Mouse (Mus musculus): ENCODE measurements around the gene 1700001L19Rik. TPM values are rescaled to one million over a fixed set of nuclear protein-coding genes. Genes with fewer than 3 reads are reported as not detected.
"Not testable (repeated sequence)": the region's sequence is repeated elsewhere in the genome, so short reads cannot be mapped to it uniquely, and the experiment has no call there.

Gene 1700001L19Rik
- polyA plus RNA-seq (2012; rRNA removed): 0.05 and 0.11 TPM in 2 replicates

DNA sequence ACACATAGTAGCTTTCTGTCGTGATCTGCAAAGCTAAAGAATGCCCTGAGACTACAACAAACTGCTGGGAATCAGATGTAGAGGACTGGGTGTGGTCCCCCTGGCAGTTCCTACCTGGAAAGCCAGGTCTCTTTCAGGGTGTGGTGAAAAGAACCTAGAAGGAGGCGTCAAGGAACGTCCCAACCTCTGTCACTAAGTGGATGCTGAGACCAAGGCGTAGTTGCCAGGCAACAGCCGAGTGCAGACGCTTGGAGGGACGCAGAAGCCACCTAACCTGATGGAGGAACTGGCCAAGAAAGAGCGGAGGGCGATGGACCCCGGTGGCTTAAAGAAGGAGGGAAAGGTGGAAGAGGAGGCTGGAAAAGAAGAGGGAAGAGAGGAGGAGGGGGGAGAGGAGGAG lies at the start of gene 1700001L19Rik:
TSS of gene 1700001L19Rik (plus strand) at position 223 of the 400 bp plus-strand sequence.
- no peak within 1 kb of the TSS for H3K4me3 ChIP-seq (ENCODE audit: control insufficient read depth, insufficient read depth, low read length)
- TF ChIP-seq POLR2A (IDR thresholded peaks at IDR 0.05; ENCODE audit: control insufficient read depth, extremely low read depth, insufficient read depth, low read length, poor library complexity) (no peak), CTCF (IDR thresholded peaks at IDR 0.05; ENCODE audit: borderline replicate concordance, control insufficient read depth, extremely low read depth, insufficient read depth, low read length, poor library complexity) (no peak)
- no peak for DNase-seq
- no peaks in the 10 kb centered on the region for H3K4me1 ChIP-seq (replicated peaks; ENCODE audit: control insufficient read depth, insufficient read depth, low read length)
- H3K36me3 ChIP-seq (ENCODE audit: control insufficient read depth, insufficient read depth, low read length): peaks cover 3% of the 10 kb centered on the region; the same call in 1 of the 2 replicates
- 20% methylated on average over 10 of the region's 10 CpGs for WGBS
- H3K27me3 ChIP-seq (ENCODE audit: control insufficient read depth, insufficient read depth, low read length): no peaks in the 10 kb centered on the region; the same call in 1 of the 2 replicates
- H3K27ac ChIP-seq (ENCODE audit: control insufficient read depth, insufficient read depth, low read length): no peak within 1 kb of the TSS

DNA sequence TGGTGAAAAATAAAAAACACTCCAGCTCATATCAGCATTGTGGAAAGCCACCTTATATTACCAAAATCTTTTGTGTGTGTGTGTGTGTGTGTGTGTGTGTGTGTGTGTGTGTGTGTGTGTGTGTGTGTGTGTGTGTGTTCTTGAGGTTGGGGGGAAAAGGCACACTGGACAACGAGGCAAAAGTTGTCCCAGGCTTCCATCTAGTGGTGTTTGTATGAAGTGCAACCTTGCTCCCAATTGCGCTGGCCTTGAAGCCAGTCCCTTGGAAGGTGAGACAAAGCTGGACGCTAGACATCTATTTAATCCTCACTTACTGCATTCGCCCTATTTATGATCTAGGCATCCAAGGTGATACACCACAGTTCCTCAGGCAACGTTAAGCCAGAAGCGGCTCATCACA lies 43.8 kb upstream of the 1700001L19Rik start:
- not testable (repeated sequence) for DNase-seq; H3K27ac ChIP-seq (ENCODE audit: control insufficient read depth, insufficient read depth, low read length); H3K4me3 ChIP-seq (ENCODE audit: control insufficient read depth, insufficient read depth, low read length); H3K36me3 ChIP-seq (ENCODE audit: control insufficient read depth, insufficient read depth, low read length); H3K27me3 ChIP-seq (ENCODE audit: control insufficient read depth, insufficient read depth, low read length); H3K4me1 ChIP-seq (replicated peaks; ENCODE audit: control insufficient read depth, insufficient read depth, low read length)
- 29% methylated on average over 6 of the region's 6 CpGs for WGBS

DNA sequence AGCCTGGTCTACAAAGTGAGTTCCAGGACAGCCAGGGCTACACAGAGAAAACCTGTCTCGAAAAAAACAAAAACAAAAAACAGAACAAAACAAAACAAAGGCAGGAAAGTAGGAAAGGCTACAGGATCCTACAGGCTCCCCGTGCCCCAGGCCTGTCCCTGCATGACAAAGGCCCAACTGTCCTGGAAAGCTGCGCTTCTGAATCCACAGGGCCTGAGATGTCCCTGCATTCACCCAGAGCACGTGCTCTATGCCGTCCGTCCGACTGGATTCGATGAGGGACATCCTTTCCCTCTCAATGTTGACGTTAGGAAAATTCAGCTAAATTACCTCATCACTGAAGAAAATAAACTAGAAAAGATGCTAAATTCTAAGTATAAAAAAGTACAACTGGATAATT lies 29.1 kb upstream of the 1700001L19Rik start:
- DNase-seq: no peak
- Histone ChIP-seq H3K4me3 (ENCODE audit: control insufficient read depth, insufficient read depth, low read length) (no peak overlapping the region), H3K27ac (ENCODE audit: control insufficient read depth, insufficient read depth, low read length) (no peak overlapping the region), H3K36me3 (ENCODE audit: control insufficient read depth, insufficient read depth, low read length) (peaks cover 12% of the 10 kb centered on the region), H3K27me3 (ENCODE audit: control insufficient read depth, insufficient read depth, low read length) (no peaks in the 10 kb centered on the region), H3K4me1 (replicated peaks; ENCODE audit: control insufficient read depth, insufficient read depth, low read length) (no peaks in the 10 kb centered on the region)
- TF ChIP-seq CTCF (IDR thresholded peaks at IDR 0.05; ENCODE audit: borderline replicate concordance, control insufficient read depth, extremely low read depth, insufficient read depth, low read length, poor library complexity): no peak
- no peak for TF ChIP-seq POLR2A (IDR thresholded peaks at IDR 0.05; ENCODE audit: control insufficient read depth, extremely low read depth, insufficient read depth, low read length, poor library complexity)
- 98% methylated on average over 9 of the region's 9 CpGs for WGBS

GRCm38 (mm10) chr13:68568548-68568947 lies 28.7 kb upstream of the 1700001L19Rik start:
- WGBS: 98% methylated on average over 11 of the region's 11 CpGs
- Histone ChIP-seq H3K27me3 (ENCODE audit: control insufficient read depth, insufficient read depth, low read length) (no peaks in the 10 kb centered on the region), H3K27ac (ENCODE audit: control insufficient read depth, insufficient read depth, low read length) (no peak overlapping the region), H3K36me3 (ENCODE audit: control insufficient read depth, insufficient read depth, low read length) (peaks cover 12% of the 10 kb centered on the region), H3K4me3 (ENCODE audit: control insufficient read depth, insufficient read depth, low read length) (no peak overlapping the region), H3K4me1 (replicated peaks; ENCODE audit: control insufficient read depth, insufficient read depth, low read length) (no peaks in the 10 kb centered on the region)
- DNase-seq: no peak
- TF ChIP-seq CTCF (IDR thresholded peaks at IDR 0.05; ENCODE audit: borderline replicate concordance, control insufficient read depth, extremely low read depth, insufficient read depth, low read length, poor library complexity) (no peak), POLR2A (IDR thresholded peaks at IDR 0.05; ENCODE audit: control insufficient read depth, extremely low read depth, insufficient read depth, low read length, poor library complexity) (no peak)

DNA sequence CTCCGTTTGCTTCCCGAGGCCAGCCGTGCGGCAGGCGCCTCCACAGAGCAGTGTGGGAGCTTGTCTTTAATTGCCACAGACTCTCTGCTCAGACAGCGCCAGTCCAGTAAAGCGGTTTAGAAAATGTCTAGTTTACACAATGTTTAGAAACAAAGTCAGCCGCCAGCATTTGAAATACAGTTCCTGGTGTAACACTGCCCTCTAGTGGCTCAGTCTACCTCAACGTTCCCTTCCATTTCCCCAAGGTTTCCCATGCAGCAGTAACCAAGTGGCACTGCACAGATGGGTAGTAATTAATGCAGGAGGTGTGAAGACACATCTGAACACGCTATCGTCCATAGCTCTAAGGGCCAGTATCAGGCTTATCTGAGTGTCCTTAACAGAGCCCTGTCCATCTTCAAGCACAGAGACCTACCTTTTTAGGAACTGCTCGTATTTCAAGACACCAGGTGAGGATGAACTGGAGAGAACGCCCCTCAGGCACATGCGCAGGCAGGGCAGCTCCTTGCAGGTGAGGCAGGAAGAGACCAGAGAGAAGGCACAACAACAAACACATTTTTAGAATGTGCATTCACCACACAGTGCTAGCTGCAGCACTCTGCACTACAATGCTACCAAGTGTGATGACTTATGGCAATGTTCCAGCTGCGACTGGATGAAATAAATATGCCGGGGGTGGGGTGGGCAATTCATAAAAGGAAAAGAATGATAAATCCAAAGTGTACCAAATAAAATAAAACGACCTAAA lies 27.5 kb upstream of the 1700001L19Rik start:
- no peak overlapping the region for H3K27ac ChIP-seq (ENCODE audit: control insufficient read depth, insufficient read depth, low read length)
- WGBS: 86% methylated on average over 17 of the region's 17 CpGs
- no peak overlapping the region for H3K4me3 ChIP-seq (ENCODE audit: control insufficient read depth, insufficient read depth, low read length)
- no peaks in the 10 kb centered on the region for H3K4me1 ChIP-seq (replicated peaks; ENCODE audit: control insufficient read depth, insufficient read depth, low read length)
- H3K36me3 ChIP-seq (ENCODE audit: control insufficient read depth, insufficient read depth, low read length): peaks cover 7% of the 10 kb centered on the region
- peak; percentile 42 for DNase-seq
- H3K27me3 ChIP-seq (ENCODE audit: control insufficient read depth, insufficient read depth, low read length): no peaks in the 10 kb centered on the region
- no peak for TF ChIP-seq POLR2A (IDR thresholded peaks at IDR 0.05; ENCODE audit: control insufficient read depth, extremely low read depth, insufficient read depth, low read length, poor library complexity)
- TF ChIP-seq CTCF (IDR thresholded peaks at IDR 0.05; ENCODE audit: borderline replicate concordance, control insufficient read depth, extremely low read depth, insufficient read depth, low read length, poor library complexity): no peak

GRCm38 (mm10) chr13:68572247-68572646 lies 25.0 kb upstream of the 1700001L19Rik start:
- H3K36me3 ChIP-seq (ENCODE audit: control insufficient read depth, insufficient read depth, low read length): peaks cover 4% of the 10 kb centered on the region; the same call in 1 of the 2 replicates
- TF ChIP-seq CTCF (IDR thresholded peaks at IDR 0.05; ENCODE audit: borderline replicate concordance, control insufficient read depth, extremely low read depth, insufficient read depth, low read length, poor library complexity) (no peak), POLR2A (IDR thresholded peaks at IDR 0.05; ENCODE audit: control insufficient read depth, extremely low read depth, insufficient read depth, low read length, poor library complexity) (no peak)
- H3K4me1 ChIP-seq (replicated peaks; ENCODE audit: control insufficient read depth, insufficient read depth, low read length): no peaks in the 10 kb centered on the region
- no peak overlapping the region for H3K4me3 ChIP-seq (ENCODE audit: control insufficient read depth, insufficient read depth, low read length)
- no peak for DNase-seq
- no peaks in the 10 kb centered on the region for H3K27me3 ChIP-seq (ENCODE audit: control insufficient read depth, insufficient read depth, low read length)
- 86% methylated on average over 19 of the region's 19 CpGs for WGBS
- H3K27ac ChIP-seq (ENCODE audit: control insufficient read depth, insufficient read depth, low read length): no peak overlapping the region
